In genomic region chr11:5999832-6000771, GRCm38 (mm10) we compare ENCODE assay signal across 8 mouse cellular contexts. TPM values are rescaled to one million over a fixed set of nuclear protein-coding genes. Genes with fewer than 3 reads are reported as not detected.
DNase-seq lines count a peak whose midpoint lies in the region; TF ChIP-seq lines count a peak whose summit lies in the region.

No protein-coding gene starts in this region.

- intact Hi-C loops in left cerebral cortex, adult 2 months (cut with DNase I), result loop anchor here (1.0 to 2.0 kb wide), 3 partner anchors 15 to 119 kb away; no protein-coding TSS in a partner anchor

- no peak overlapping the region for H3K4me3 ChIP-seq in left cerebral cortex, adult 2 months

- no peak for TF ChIP-seq CTCF in left cerebral cortex, adult 2 months (IDR thresholded peaks at IDR 0.05)

- H3K27ac ChIP-seq in left cerebral cortex, adult 2 months, result peak overlapping the region; percentile 98

- peak; percentile 88 for DNase-seq in adrenal gland, adult 8-10 months
- peak; percentile 79 for DNase-seq in embryo, embryonic 10.5 days (ENCODE audit: low spot score)
- DNase-seq in gastrocnemius, postnatal 25 days, result peak; percentile 91
- peak; percentile 85 for DNase-seq in induced T-regulatory cell, adult 2 months (ENCODE audit: low read depth)
- DNase-seq in left cerebral cortex, adult 2 months (ENCODE audit: extremely low spot score in 1 of 2, low spot score in 2 of 2), result peak; percentile 75 to 82
- peak; percentile 89 for DNase-seq in lung, postnatal 36 days
- DNase-seq in retina, embryonic 14.5 days (ENCODE audit: low spot score), result peak; percentile 83
- DNase-seq in yolk sac, embryonic 10.5 days (ENCODE audit: low spot score), result peak; percentile 76

RNA-seq across cellular contexts. Expression of gene Ykt6, which starts 44.6 kb away (rescaled TPM):
- 10 to 100 TPM; 73.5 to 98.2 (median 85.7) TPM for total RNA-seq in adrenal gland, adult 8-10 months (2022)
- total RNA-seq in gastrocnemius, postnatal 25 days (2021), result 10 to 100 TPM; 38.1 to 38.9 TPM
- 10 to 100 TPM; 75.8 to 79.8 TPM for total RNA-seq in left cerebral cortex, adult 2 months (2021)

RNA-seq across cellular contexts. Expression of gene Gck, which starts 50.2 kb away (rescaled TPM):
- total RNA-seq in adrenal gland, adult 8-10 months (2022), result 1 to 10 TPM; 2.8 to 5.4 (median 4.0) TPM
- total RNA-seq in gastrocnemius, postnatal 25 days (2021), result 1 to 10 TPM; 2.0 to 5.2 TPM
- total RNA-seq in left cerebral cortex, adult 2 months (2021), result 1 to 10 TPM; 1.7 to 2.4 TPM
